Mouse (Mus musculus): ENCODE results near the gene Rnf145.

The Rnf145 gene

DNA sequence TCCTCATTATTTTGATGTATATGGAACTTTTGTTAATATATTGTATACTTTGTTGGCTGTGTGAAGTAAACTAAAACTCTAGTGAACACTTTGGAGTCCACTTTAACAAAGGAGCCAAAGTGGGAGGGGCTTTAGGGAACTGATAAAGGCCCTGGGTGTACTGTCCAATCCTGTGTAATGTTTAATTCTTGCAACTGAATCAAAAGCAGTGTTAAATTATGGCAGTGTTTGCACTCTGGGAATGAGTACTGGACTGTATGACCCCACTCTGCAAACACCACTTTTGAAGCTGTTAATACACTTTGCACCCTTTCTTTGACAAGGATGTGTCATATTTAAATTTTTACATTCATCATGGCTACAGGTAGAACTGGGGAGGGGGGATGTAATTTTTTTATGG is 46.2 kb downstream of the Rnf145 start:
- no peak for DNase-seq

DNA sequence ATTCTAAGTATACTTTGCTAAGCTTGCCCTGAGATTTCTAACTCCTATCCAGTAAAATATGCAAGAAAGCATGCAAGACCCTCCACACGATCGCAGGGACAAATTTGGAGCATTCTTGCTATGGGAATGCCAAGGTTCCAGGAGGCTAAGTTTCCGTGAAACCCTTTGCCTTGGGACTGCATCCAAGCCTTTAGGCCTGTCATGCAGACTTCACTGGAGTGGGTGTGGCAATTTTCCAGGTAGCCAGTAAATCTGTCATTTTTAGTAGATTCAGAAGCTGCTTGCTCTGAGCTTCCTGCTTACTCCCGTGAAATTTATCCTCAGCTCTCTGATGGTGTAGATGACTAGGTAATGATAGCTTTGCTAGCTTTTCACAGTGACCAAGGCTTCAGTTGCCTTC is 51.6 kb downstream of the Rnf145 start:
- DNase-seq = peak; percentile 24

- no peak for DNase-seq
These were observed 54.0 kb downstream of the Rnf145 start for GRCm38 (mm10) chr11:44572781-44573180.

GRCm38 (mm10) chr11:44573396-44573795 is 54.6 kb downstream of the Rnf145 start:
- peak; percentile 77 for DNase-seq

GRCm38 (mm10) chr11:44574391-44574790 is 55.6 kb downstream of the Rnf145 start:
- DNase-seq = no peak

DNA sequence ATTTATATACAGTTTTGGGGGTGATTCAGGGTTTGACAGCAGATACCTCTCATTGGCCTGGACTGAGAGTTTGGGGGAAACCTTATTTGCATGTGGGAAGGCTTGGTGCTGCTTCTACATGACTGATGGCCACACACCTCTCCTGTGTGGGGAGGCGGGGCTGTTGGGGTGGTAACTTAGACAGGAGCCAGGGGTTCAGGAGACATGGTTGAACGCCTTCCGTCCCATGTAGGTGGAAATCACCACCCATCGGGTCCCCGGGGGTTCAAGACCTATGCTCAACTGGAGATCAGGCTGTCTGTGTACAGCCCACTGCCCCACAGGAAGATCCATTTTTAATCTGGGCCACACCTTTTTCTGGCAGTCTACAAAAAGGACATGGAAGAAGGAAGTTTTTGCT is 56.1 kb downstream of the Rnf145 start:
- no peak for DNase-seq

GRCm38 (mm10) chr11:44577911-44578310 is 59.1 kb downstream of the Rnf145 start:
- no peak for DNase-seq

GRCm38 (mm10) chr11:44581277-44581683 is 62.5 kb downstream of the Rnf145 start:
- DNase-seq = peak; percentile 80

GRCm38 (mm10) chr11:44586047-44586696 is 67.4 kb downstream of the Rnf145 start:
- peak; percentile 79 for DNase-seq

- no peak for DNase-seq
These were observed 74.3 kb downstream of the Rnf145 start for GRCm38 (mm10) chr11:44593016-44593415.

DNA sequence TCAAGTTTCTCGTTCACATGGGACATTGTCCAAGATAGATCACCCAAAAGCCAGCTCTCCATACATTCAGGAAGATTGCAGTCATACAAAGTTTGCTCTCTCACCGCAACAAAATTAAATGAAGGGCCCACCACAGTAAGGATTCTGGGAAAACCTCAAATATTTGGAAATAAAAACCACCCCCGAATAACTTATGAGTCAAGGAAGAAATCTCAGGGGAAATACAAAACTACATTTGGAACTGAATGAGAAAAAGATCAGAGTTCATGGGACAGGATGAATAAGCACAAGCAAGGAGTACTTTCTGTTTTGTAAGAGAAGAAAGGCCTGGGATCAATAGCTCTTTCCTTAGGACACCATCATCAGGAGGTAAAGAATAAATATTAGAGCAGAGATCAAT is 76.0 kb downstream of the Rnf145 start:
- DNase-seq = no peak

GRCm38 (mm10) chr11:44606881-44607280 is 88.1 kb downstream of the Rnf145 start:
- DNase-seq = no peak

DNA sequence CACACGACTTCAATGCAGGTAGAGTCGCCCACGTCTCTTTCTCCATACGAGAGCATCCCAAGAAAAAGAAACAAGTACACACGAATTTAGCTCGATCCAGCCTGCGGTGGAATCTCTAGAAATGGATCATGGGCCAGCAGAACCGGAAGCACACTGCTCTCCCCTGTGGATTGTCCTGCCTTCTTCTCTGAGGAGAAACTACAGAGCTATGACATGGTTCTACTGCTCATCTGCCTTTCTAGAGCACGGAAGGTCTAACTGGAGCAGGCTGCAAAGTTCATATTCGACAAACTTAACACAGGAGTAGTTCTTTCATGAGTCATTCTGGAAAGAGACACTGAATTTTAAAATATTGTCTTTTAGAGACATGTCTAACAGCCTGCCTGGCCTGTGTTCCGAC is 89.9 kb downstream of the Rnf145 start:
- no peak for DNase-seq

DNA sequence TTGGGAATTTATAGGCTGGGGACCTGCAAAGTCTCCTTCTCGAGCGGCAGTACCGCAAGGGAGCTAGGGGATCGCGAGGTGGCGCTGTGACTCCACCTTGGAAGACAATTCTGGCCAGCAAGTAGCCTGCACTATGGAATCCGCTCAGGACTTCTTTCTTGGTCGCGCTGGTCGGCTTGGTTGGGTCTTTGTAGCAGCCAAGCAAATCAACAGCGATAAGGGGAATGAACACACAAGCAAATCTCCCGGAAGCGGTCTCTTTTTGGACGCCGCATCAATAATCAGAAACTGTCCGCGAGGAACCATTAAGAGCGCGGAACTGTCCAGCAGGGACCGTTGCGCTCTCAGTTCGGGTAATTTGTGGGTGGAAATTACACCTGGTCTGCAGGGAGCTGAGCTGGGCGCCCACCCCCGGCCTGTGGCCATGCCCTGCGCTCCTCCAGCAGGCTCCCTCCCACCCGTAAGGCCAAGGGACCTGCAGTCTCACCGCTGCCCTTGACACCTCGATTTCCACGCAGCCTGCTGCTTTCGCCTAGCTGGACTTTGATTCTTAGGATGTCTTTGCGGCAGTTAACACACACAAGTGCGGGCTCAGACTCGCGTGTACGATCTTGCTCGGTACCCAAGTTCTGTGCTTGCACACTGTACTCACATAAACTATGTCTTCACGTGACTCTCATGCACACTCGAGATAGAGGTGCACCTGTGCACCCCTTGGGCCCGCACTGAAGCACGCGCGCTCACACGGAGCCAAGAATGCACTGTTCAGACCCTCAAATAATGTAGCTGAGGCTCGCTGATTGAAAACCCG is 92.4 kb downstream of the Rnf145 start:
- DNase-seq = peak; percentile 84

GRCm38 (mm10) chr11:44612156-44612555 is 93.4 kb downstream of the Rnf145 start:
- no peak for DNase-seq

- no peak for DNase-seq
These were observed 94.1 kb downstream of the Rnf145 start for GRCm38 (mm10) chr11:44612681-44613410.

DNA sequence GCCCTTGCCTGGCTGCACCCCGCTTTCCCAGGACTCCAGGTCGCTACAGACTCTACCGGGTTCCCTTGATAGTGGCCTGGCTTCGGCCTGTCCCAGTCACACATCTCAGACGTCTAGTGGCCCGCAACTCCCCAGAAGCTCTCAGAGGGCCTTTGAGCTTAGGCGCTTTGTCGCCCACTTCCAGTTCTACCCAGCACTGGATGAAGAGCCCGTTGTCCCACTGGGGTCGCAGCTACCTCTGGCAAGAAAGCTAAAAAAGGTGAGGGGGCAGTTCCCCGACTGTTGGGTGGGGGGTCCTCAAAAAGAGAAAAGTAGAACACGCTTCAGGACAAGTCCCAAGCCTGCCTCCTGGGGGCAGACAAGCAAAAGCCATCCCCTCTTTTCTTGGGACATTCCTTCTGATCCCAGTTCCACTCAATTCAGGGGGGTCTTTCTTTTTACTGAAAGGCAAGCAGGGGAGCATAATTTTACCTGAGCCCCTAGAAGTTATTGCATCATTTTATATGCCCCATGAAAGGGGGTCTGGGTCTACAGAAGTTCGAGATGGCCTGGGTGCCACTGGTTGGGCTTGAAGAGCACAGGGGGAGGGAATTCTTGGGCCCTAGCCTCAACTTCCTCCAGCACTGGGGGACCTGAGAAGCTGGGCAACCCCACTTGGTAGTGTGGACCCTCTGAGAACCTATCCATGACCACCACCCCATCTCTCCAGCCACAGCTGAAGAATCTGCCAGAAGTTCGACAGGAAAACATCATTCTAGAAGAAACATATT is 94.8 kb downstream of the Rnf145 start:
- DNase-seq = no peak
